Mouse (Mus musculus) adrenal gland (tissue): ENCODE measurements around the gene Lin28b.

Source experiments
- intact Hi-C: fragments of 180-260 bp; cut with DNase I; formaldehyde crosslinking; loops from one replicate; pipeline ENCODE4 v1.15.1; 2025
- long read RNA-seq, 2 experiments: library from polyadenylated mRNA; unstranded; transcript quantifications; one replicate each; pipeline ENCODE4 v2.0.0; 2020; ENCODE audit warnings: borderline replicate concordance in 1 of 2; ENCODE audit not compliant: insufficient replicate concordance in 1 of 2

Lin28b gene
- long read RNA-seq, experiment 1 = 0 reads
- long read RNA-seq, experiment 2 = 0 reads

DNA sequence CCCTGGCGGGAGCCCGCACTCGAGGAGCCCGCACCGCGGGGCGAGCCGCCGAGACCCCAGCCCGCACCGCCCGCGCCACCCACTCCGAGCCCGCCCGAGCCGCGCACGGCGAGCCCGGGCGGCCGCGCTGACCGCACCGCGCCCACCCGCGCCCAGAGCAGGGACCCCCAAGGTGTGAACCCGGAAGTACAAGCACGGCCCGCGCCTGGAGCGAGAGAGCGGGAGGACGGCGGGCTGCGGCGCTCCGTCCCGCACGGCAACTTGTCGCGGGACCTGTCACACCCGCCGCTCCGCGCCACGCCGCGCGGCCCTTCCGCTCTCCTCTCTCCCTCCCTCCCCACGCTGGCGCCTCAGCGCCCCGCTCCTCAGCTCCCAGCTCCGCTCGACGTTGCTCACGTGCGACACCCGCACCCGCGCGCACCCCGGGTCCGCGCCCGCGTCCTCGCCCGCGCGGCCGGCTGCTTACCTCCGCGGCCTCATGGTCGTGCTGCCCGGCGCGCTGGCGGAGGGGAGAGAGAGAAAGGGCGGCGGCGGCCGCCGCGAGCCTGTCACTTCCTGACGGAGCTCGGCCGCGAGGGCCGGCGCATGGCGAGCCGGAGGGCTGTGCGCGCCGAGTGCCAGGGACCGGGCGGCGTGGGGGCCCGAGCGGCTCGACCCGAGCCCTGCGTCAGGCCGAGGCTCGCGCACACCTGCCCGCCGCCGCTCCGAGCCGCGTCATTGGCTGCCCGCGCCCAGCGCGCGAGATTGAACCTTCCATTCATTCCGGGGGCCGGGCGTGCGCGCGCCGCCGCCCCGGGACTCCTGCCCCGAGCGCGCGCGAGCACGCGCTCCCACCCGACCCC is at the start of gene Lin28b:
TSS of gene Lin28b (minus strand) at position 635 of the 842 bp plus-strand sequence.
- intact Hi-C loops = no loop called here

DNA sequence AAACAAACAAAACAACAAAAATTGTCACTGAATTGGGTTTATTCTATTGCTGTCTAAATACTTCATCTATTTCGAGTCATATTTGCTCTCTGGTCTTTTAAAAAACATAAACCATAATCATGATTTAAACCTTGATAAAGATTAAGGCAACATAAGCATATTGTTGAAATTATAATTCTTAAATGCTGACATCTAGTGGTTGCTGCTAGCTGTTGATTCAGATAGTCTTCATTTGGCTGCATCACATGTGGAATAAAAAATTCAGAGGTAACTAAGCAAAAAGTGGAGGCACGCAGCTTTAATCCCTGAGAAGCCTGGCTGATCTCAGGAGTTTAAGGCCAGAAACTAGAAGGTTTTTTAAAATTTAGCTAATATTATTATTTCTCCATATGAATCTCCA is 25.6 kb upstream of the Lin28b start:
- intact Hi-C loops = no loop called here

GRCm38 (mm10) chr10:45510662-45511061 is 24.5 kb upstream of the Lin28b start:
- intact Hi-C loops = no loop called here

DNA sequence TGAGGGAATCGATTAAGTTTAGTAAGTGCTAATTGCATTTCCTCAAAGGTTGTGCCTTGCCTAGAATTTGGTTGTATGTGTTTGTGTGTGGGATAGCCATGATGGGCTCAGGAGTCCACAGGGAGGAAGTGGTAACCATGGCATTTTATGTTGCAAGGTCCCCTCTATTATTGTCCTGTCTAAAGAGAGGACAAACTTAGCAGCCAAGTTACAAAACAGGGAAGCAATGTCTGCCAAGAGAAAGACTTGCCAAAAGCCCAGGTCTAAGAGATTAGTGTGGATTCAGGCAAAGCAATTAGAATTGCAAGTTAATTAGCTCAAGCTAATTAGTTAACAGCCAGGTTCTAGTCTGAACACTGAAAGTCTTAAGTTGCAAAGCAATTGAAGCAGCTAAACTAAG is 14.1 kb upstream of the Lin28b start:
- intact Hi-C loops = no loop called here

GRCm38 (mm10) chr10:45486603-45486946 is 380 bp upstream of the Lin28b start:
- intact Hi-C loops = no loop called here

DNA sequence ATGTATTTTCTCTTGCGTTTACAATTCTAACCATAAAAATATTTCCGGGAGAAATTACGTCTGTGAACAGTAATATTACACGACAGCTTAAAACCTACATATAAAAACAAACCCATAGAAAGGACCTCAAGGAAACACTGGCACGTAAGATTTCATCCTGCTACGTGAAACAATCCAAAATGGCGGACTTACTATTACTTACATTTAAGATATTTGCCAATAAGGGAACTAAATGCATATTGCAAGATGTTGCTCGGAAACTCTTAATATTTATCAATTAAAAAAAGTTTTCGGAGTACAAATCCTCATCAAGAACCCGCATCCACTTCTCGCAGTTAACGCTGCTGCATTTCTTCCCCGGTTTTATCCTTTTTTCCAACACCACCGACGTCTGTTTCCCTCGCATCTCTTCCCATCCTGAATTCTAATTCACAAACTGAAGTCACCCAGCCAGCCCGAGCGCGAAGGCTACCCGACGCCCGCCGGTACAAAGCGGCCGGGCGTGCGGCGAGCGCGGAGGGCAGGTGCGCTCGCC is 902 bp downstream of the Lin28b start:
- intact Hi-C loops = no loop called here

DNA sequence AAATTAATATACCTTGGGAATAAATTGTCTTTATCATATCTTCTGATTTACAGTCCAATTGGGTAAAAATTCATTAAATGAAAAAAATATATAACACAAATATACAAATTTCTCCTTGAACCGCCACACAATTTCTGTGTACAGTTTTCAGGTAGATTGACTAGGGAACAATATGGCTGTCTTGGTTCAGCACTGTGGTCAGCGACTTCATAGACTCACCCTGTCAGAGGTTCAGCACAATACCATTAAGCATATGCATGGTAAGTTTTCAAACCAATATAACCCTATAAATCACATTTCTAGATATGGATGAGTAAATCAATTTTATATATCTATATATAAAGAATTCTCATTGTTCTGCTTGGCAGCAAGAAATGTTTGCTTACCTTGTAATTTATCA is 3.0 kb downstream of the Lin28b start:
- intact Hi-C loops = no loop called here

DNA sequence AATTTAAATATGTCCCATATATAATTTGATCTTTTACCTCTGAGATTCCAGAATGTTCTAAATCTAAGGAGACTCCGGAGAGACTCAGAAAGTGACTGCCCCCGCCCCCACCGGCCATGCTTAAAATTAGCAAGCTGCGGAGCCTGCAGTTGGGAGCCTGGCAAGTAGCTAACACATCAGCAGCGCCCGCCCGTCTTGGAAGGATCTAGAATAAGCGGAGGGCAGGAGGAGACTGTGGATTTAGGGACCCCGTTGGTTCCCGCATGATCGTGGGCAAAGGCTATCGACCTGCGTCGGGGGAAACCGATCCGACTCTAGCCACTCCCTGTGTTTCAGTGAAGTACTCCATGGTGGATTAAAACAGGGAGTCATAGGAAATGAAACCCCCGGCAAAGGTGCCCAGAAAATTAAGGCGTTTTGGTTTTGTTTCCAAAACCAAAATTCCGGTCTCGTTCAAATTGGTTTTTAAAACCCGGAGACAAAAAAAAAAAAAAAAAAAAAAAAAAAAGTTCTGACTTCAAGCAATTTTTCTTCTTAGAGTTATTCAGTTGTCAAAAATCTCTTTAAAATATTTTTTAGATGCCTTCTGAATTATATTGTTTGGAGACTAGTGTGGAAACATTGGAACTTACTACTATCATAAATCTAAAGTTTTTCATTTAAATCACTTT is 12.4 kb downstream of the Lin28b start:
- intact Hi-C loops = no loop called here

DNA sequence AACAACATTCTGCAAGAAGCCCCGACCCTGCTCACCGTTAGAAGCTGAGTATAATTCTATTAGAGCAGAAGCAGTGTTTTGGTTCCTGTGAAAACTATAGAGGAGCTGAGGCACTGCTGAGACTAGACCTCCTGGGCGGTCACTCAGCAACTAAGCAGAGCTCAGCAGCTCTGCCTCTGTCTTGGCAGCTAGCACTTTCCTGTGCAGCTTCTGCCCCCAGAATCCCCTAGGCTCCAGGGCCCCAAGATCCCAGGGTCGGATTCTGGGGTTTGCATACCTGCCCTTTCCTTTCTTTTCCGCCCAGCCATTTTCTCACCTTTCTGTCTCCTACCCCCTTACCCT is 13.1 kb downstream of the Lin28b start:
- intact Hi-C loops = no loop called here

- intact Hi-C loops = no loop called here
These were observed 13.6 kb downstream of the Lin28b start for GRCm38 (mm10) chr10:45472431-45473142.

DNA sequence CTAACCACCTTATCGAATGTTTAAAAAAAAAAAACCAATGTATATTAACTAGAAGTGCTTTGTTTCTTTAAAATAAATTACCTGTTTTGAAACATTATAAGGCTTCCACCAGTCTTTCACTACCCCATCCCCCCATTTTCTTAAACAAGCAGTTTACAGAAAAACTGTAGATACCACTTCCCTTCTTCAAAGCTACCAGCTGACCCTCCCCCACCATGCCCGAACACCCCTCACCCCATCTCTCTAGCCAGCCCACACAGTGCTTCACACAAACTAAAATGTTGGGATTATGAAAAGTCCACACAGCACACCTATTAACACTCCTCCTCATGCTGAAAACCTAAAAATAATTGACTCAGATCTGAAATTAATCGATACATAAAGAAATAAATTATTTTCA is 14.9 kb downstream of the Lin28b start:
- intact Hi-C loops = no loop called here

DNA sequence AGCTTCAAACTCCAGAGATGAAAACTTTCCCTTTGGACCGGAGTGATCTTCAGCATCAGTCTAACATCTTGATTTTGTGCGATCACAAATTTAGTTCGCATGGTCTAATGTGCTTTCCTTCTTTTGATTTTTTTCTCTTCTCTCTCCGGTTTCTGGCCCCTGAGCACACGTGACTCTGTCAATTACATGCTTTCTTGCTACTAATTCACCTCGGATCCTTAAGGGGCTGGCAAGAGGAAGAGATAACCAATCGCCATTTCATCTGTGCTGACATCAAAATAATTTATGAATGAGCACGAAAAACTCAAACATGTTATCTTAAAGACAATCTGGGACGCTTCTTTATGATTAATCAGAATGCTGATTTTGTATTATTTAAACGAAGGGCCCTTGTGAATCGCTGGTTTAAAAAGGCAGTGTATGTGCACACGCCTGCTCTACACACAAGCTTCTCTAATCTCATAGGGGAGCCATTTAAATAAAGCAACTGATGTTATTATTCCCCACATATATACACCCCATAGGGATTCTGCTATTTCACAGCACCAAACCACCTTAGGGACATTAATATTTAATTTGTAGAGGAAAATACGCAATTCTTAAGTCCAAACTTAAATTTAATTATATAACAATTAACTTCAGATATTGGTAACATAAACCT is 16.0 kb downstream of the Lin28b start:
- intact Hi-C loops = no loop called here

GRCm38 (mm10) chr10:45469027-45469996 is 16.9 kb downstream of the Lin28b start:
- intact Hi-C loops = no loop called here

- intact Hi-C loops = no loop called here
These were observed 17.8 kb downstream of the Lin28b start for GRCm38 (mm10) chr10:45468180-45468915.

GRCm38 (mm10) chr10:45458637-45459036 is 27.6 kb downstream of the Lin28b start:
- intact Hi-C loops = no loop called here

GRCm38 (mm10) chr10:45458074-45458473 is 28.1 kb downstream of the Lin28b start:
- intact Hi-C loops = no loop called here

- intact Hi-C loops = no loop called here
These were observed 39.6 kb downstream of the Lin28b start for GRCm38 (mm10) chr10:45446625-45447024.

DNA sequence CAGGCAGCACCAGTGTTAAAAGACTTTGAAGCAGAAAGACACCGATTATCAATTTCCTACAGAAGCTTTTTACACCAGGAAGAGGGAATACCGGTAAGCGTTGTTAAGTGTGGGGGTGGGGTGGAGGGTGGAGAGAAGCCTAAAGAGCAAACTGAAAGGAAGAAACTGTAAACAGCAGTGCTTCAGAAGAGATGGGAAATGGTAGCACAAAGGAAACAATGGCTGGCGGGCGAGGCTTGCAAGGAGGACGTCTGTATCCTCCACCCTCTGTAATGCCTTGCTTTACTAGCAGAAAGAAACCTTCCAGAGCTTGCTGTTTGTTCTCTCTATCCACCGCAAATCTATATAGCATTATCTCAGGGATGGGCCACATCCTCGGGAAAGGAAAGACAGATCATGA is 40.0 kb downstream of the Lin28b start:
- intact Hi-C loops = no loop called here

DNA sequence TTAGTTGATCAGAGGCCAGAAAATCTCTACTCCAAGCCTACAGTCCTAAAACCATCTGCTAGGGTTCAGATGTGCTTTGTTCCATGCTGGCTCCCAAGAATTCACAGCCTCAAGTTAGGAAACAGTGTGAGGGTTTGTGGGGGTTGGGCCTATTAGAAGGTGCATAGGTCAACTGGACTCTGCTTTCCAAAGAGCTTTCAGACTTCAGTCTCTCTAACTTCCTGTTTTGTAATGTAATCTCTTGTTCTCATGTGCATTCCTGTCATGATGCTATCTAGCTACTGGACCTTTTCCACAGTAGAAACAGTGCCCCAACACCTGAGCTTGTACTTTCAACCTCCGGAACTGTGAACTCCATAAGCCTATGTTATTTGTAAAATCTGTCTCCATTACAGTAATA is 63.8 kb downstream of the Lin28b start:
- intact Hi-C loops = no loop called here

DNA sequence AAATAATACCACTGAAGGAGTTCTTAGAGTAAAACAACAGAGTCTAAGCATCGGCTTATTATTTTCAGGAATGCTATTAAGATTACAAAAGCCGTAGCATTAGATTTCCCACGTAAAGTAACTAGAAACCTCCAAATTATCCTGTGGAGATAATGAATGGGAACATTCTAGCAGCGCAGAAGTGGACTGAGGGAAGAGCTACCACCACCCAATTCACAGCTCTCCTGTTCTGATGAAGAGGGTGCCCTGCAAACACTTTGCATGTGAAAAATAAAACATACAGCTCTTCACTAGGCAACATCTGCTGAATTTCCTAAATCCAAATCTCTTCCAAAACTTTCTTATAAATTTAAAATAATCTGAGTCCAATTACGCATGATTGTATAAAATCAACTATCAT is 74.1 kb downstream of the Lin28b start:
- intact Hi-C loops = no loop called here
